Mouse (Mus musculus): ENCODE measurements around the gene Tmem256.
A peak's percentile ranks its signal among the peaks of the same experiment; 100 is the strongest.

The Tmem256 gene

DNA sequence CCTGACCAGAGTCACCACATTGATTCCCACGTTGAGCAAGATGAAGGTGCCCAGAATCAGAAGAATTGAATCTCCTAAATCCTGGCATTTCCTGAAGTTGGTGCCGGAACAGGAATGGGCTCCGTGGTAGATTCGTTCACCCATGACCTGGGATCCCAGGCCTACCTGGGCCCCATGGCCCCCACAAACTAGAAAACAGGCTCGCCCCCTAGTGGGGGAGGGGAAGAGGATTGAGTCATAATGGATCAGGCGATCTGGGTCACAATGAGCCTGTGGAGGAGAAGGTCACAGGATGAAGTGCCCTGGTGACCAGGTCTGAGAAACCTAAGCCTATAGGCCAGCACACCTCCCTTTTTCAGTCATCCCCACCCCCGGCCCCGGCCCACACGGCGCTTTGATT is 23.2 kb upstream of the Tmem256 start, which contains the start of gene Gm39566:
Gene Gm39566, minus strand, starts transcription at position 144 of the 400 bp plus-strand sequence.
- no peak for DNase-seq (ENCODE audit: low read depth, low spot score)

DNA sequence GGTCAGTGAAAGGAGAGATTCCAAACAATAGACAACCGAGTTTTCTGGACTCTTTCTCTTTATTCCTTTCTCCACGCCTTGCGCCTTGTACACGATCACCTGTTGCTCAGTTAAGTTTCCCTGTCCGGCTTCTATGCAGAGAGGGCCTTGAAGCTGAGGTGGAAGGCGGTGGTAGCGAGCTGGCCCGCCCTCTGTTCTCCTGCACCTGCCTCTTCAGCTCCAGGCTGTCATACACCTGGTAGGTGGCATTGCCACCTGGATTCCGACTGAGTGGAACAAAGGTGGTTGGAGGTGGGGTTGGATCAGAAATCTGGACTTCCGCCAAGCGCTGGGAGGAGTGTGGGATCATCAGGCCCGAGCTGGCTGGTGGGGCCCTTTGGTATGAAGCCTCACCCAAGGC is 21.8 kb upstream of the Tmem256 start:
- DNase-seq (ENCODE audit: low read depth, low spot score), result no peak

DNA sequence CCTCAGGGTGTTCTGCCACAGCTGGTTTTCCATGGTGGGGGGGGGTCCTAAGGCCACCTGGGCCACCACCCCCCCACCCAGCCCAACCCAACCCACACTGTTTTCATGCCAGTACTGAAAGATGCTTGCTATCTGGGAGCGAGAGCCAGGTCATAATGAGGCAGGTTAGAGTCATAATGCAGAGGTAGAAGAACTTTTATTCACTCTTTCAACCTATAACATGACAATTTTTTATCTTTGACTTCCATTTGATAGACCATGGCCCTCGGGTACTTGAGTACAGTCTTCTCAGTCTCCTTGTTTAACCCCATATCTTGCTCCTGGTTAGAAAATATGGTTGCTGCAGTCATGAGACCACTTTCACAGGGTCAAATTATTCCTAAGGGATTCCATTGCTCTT is 19.9 kb upstream of the Tmem256 start, which contains the start of gene Spem2:
Gene Spem2, minus strand, starts transcription at position 101 of the 400 bp plus-strand sequence.
- DNase-seq (ENCODE audit: low read depth, low spot score), result no peak

DNA sequence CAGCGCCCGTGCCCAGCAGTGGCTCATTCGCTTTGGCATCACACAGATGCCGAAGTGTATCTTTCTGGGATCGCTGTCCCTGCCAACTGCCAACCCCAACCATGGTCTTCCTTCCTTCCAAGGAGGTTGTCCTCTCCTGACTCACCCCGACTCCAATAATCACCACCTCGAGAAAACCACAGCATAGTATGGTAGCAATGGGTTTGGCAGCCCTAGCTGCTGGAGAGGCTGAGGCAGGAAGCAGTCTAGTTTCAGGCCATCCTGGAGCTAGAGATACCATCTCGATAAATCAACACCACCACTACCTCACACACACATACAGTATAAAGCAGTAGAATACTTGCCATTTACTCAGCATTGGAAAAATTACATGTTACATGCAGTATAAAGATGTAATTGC is 19.4 kb upstream of the Tmem256 start:
- no peak for DNase-seq (ENCODE audit: low read depth, low spot score)

DNA sequence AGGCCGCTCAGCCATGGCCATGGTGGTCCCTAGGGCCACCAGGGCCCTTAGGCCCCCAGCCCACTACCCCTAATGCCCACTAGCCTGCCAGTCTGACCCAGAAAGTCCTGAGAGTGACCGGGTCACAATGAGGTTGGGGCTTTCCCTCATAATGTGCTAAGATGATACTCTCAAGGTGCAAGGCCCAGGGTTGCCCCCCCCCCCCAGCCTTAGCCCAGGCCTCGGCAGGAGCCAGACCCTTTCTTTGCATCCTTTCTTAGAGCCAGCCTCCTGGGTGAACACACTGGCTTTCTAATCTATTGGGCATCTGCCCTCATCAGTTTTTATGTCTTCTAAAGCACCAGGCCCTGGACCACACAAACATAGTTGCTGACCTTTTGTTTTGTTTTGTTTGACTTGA is 16.2 kb upstream of the Tmem256 start, which contains the start of gene Spem1:
Gene Spem1, minus strand, starts transcription at position 101 of the 400 bp plus-strand sequence.
- DNase-seq (ENCODE audit: low read depth, low spot score), result no peak

DNA sequence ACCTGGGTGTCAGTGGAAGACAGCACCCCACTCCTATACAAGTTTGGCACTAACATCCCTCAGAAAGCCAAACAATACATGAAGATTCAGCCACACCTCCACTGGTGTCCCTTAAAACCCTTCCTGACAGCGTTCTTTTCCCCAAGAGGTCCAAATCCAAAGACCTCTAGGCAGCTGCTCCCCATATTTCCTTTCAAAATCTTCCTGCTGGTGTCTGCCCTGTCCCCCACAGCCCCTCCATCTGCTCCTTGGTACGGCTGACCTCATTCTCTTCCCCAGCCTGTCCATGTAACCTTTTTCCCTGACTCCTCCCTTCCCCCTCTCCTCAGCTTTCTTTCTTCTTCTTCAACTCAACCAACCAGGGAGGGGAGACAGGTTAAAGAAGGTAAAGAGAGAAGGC is 14.9 kb upstream of the Tmem256 start:
- DNase-seq (ENCODE audit: low read depth, low spot score), result no peak

DNA sequence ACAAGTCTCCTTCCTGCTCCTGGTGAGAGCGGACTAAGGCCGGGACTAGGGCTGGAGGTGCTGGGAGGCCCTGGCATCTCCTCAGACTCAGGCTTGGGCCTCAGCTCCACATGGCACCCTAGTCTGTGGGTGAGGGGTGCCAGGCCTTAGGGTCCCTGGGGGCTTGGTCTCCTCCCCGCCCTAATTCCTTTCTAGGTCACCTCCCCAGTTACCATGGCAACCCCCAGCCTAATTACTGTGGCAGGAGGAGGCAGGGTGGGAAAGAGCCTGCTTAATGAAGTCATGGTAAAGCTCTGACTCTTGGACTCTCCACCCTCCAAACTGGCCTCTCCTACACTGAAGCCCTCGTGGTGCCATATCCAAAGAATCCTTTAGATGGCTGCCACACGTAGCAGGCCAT is 9.5 kb upstream of the Tmem256 start:
- no peak for DNase-seq (ENCODE audit: low read depth, low spot score)

DNA sequence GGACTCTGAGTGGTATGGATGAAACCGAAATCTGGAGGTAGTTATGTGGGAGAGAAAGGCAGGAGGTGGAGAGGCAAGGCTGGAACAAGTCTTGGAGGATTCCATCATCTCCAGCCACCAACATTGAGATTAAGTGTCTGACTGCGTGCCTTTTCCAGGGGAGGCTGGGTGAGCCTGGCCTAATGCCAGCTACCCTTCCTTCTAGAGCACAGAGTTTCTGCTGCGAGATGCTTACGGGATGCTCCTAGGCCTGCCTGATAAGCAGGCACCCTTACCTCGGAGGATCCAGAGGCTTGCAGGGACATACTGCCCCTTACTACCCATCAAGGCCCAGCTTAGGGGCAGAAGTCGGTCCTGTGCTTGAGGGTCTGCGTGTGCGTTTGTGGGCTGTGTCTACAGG is 4.8 kb upstream of the Tmem256 start:
- DNase-seq (ENCODE audit: low read depth, low spot score), result no peak

DNA sequence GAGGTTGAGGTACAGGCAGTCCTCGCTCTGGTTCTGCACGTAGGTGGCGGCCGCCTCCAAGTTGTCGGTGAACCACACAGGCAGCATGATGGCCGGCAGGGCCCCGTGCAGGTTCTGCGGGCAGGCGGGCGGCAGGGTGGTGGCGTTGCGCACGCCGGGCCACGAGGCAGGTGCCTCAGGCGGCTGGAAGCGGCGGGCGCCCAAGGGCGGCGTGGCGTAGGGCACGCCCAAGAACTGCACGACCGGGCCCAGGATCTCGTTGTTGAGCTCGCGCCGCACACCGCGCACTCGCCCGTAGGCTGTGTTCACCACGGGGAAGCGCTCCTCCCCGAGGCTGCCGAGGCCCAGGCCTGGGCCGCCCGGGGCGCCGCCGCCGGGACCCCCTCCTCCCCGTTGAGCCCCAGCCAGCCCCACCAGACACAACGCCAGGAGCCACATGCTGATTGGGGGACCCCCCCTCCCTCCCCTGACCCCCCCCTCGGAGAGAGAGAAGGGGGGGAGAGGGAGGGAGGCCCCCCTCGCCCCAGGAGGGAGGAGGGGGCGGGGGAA is 4.2 kb upstream of the Tmem256 start:
- peak; percentile 47 for DNase-seq (ENCODE audit: low read depth, low spot score)

DNA sequence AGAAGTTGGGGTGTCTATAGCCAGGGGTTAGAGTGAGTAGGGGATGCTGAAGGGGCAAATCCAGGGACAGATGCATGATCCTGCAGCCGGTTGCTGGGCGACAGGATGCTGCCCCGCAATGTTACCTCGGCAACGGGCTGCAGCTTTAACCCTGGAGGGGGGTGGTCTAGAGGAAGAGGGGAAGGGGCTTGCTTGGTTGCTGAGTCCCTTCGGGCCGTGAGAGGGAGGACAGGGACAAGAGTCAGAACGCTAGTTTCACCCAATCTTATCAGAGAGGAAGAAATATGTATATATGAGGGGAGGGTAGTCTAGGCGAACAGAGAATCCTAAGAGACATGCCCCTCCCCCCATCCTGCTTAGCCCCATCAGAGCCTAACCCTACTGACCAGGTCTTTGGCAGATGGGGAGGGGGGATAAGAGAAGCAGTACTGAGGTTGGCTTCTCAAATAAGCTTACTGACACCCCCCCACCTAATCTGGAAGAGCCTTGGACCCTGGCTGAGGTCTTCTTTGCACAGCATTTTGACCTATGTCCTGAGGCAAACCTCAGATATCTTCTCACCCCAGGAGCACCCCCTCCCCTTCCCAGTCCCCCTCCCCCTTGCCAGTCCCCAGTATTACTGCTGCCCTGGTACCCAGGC is 2.9 kb upstream of the Tmem256 start:
- DNase-seq (ENCODE audit: low read depth, low spot score), result no peak

DNA sequence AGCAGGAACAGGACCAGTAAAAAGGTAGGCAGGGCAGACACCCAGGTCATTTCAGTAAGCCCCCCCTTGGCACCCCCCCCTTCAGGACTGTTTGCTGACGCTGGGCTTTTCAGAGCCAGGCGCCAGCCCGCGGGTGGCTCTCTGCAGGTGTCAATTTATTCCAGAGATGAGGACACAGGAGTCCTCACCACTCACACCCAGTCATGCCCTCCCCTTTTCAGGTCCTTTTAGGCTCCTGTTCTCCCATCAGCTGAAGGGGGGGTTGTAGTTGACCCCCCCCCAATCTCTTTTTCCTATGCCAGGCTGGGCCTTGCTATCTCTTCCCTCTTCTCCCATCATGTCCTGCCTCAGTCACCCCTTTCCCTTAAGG is 2.4 kb upstream of the Tmem256 start:
- DNase-seq (ENCODE audit: low read depth, low spot score), result no peak

DNA sequence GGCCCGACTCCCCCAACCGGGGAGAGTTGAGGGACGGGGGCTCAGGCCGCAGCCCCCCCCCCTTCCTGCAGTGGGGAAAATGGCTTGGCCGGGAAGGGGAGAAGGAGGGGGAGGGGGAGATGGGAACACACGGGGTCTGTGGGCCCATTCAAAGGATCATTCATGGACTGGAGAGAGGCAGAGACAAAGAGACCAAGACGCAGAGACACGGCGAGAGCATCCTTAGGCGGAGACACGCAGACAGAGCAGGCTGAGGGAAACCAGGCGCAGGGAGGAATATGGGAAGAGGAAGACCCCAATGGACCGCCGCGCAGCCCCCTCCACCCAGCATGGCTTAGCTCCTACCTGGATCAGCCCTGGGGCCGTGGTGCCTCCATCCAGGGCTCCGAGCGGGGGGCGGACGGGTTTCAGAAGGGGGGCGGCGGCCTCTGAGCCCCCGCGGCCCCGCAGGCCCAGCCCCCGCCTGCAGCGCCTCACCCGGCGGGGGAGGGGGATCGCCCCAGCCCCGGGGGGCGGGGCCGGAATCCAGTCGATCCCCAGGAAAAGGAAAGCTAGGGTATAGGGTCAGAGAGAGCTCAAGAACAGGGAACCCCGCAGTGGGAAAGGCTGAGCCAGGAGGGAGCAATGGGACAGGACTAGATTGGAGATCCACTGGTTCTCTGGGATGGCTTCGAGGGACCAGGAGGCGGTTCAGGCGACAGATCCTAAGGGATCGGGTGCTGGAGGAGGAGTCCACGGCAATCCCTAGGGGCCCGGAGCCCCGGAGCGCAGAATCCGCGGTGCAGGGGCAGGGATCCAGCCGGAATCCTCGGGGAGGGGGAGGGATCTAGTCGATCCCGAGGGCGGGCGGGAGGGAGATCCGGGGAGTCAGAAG is 1.4 kb upstream of the Tmem256 start:
- DNase-seq (ENCODE audit: low read depth, low spot score), result no peak

DNA sequence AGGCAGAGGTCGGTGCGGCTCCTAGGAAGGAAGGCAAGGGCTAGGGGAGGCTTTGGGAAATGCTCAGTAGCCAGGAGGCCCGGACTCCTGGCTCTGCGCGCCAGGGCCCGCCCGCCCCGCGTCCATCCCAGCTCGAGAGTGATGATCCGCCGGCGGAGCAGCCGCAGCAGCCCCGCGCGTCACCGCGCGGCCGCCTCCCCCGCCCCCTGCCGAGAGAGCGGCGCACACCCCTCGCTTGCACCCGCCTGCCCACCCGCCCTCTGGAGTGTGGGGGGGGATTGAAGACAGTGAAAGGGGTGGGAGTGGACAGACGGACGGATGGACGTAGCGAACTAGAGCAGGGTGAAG is 736 bp upstream of the Tmem256 start, which contains the start of gene Nlgn2:
Gene Nlgn2, minus strand, starts transcription at position 181 of the 348 bp plus-strand sequence.
- DNase-seq (ENCODE audit: low read depth, low spot score), result no peak

DNA sequence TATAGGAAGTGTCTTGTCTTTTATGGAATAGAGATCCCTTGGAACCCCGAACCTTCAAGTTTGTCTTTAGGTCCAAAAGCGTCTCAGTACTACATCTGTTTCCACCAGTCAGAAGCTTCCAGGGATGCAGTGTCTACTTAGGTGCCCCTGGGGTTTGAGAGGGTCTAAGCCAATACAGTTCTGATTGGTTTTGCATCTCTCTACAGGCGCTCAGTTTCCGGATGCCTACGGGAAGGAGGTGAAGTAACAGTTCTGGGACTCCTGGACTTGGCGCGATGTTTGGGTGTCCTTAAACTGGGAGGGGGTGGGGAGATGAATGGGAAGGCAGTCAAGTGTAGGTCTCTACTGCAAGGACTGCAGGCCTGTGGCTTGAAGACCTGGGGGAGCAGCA is 395 bp downstream of the Tmem256 start:
- no peak for DNase-seq (ENCODE audit: low read depth, low spot score)

DNA sequence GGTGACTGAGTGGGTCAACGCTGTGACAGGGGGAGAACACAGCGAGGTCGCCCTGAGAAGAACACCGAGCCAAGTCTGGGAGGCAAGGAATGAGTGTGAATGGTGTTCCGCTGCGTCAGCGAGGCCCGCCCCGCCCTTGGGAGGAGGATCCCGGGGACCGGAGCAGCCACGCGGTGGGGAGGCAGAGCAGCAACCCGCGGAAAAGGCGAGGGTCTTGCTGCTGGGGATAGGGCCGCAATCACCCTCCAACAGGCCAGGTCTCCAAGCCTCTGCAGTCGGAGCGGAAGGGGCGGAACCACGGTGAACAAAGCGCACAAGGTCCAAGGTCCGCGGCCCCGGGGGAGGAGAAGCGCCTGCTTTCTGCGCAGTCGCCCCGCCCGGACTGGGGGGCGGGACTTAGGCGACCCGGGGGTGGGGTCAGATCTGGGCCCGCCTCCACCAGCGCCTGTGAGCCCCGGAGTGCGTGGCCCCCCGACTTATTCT is 7.9 kb downstream of the Tmem256 start, which contains the start of gene Plscr3:
Gene Plscr3, plus strand, starts transcription at position 179 of the 483 bp plus-strand sequence.
- peak; percentile 76 for DNase-seq (ENCODE audit: low read depth, low spot score)

DNA sequence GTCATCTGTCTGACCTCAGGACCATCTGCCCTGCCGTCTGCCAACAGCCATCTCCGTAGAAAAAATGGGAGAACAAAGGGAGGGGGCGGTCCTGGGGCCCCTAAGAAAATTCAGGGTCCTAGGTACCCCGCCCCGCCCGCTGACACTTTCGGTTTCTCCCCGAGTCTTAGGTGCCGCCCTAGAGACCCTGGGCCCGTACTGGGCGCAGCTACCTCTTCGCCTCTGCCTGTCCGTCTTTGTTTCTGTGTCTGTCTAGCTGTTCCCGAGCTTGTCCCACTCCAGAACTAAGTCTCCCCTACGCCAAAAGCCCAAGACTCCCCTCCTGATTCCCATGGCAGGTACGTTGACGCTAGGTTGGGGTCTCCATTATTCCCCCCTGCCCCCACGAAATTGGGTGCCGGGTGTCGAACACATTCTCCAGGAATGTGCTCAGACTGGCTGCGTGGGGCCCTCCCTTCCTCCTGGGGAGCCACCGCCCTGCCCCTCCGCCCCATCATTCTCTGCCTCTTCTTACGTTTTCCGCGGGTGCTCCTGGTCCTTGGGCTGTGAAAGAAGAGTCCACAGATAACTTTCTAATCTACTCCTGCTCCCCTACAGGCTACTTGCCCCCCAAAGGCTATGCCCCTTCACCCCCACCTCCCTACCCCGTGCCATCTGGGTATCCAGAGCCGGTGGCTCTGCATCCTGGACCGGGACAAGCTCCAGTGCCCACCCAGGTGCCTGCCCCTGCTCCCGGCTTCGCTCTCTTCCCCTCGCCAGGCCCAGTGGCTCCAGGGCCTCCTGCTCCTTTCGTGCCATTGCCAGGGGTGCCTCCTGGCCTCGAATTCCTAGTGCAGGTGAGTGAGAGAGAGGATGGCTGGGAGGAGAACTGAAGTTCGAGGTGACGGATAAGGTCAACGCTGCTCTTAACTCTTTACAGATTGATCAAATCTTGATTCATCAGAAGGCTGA is 8.7 kb downstream of the Tmem256 start:
- DNase-seq (ENCODE audit: low read depth, low spot score), result no peak

DNA sequence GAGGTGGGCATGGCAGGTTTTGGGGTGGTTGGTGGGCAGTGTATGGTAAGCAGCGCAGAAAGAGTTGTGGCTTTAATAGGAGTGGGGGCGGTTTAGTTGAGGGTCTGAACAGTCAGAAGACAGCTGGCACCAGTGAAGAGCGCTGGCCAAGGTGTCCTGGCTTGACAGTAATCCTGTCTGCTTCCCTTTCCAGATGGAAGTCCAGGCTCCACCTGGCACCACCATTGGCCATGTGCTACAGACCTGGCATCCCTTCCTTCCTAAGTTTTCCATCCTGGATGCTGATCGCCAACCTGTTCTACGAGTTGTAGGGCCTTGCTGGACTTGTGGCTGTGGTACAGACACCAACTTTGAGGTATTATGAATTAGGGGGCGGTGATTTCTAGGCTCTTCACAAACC is 9.7 kb downstream of the Tmem256 start:
- no peak for DNase-seq (ENCODE audit: low read depth, low spot score)

DNA sequence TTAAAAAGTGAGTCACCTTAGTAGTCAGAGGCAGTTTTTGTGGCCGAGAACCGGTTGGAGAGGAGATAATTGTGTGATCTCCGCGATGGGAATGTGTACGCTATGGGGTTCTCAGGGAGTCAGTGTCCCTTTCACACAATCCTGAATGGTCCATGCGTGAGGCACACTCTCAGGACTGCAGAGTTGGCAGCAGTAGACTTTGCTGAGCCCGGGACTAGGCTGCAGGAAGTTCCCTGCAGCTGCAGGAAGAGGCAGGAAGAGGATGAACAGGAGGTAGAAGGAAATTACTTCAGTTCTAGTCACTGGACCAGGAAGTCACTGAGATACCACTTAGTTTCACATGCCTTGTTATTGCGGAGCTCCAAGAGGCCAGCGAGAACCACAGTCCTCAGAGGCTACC is 10.8 kb downstream of the Tmem256 start:
- no peak for DNase-seq (ENCODE audit: low read depth, low spot score)

DNA sequence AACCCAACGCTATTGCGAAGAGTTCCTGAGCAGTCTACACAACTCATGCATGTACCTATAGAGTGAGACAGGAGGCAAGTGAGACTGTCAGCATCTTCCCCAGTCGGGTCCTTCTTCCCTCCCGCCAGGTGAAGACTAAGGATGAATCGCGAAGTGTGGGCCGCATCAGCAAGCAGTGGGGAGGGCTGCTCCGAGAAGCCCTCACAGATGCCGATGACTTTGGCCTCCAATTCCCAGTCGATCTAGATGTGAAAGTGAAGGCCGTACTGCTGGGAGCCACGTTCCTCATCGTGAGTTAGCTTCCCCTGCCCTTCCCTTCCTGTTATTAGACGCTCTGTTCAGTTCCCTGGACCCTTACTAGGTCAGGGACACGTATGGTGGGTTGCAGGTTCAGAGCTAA is 11.6 kb downstream of the Tmem256 start:
- DNase-seq (ENCODE audit: low read depth, low spot score), result no peak

DNA sequence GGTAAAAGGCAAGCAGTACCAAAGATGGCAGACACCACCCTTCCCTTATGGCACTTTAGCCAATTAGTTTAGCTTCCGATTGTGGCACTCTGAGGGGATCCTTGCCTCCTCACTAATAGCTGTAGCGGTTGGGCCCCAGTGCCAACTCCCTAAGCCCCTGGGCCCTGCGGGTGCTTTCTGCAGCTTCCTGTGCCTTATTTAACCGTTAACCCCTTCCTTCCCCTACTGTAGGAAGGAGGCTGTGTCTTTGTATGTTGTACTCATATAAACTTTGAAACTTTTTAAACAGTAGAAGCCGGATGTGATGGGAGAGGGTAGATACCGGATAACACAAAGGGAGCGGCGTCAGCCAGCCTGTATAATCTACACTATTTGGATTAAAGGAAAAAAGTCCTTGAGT is 12.4 kb downstream of the Tmem256 start:
- no peak for DNase-seq (ENCODE audit: low read depth, low spot score)

DNA sequence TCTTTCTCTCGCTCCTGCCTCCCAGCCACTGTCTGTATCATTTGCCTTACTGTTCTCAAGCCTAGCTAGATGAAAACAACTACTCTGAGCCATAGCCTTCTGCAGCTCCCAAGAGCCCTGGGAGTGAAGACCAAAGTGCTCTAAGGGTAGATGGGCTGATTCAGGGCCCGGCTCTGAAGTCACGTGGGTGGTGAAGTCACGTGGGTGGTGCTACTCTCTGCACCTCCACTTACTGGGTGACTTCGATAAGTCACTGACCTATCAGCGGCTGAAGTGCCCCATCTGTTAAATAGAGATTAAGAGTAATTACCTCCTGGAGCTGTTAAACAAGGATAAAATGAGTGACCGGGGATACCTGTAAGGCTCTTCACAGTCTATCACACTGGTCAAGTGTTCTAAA is 15.7 kb downstream of the Tmem256 start:
- DNase-seq (ENCODE audit: low read depth, low spot score), result peak; percentile 96

All from c-Kit-negative CD71-positive TER-119-positive erythroid progenitor cells, embryonic 14.5 days (primary cell).